In genomic region chr12:119402273-119402672, GRCm38 (mm10) we compare ENCODE assay signal across 20 mouse cellular contexts.
DNase-seq lines count a peak whose midpoint lies in the region; ATAC-seq and TF ChIP-seq lines count a peak whose summit lies in the region.
"Had no signal": no experiment of that assay in that cellular context is flagged by ENCODE, and none has a peak within 500 bp of the region (broad histone marks: within the 10 kb centered on the region; RNA-seq: fewer than 3 reads in every experiment).

No protein-coding gene starts in this region.

- no peaks in the 10 kb centered on the region for H3K4me1 ChIP-seq in liver, embryonic 13.5 days (replicated peaks)
- no peaks in the 10 kb centered on the region for H3K4me1 ChIP-seq in liver, postnatal 0 days (ENCODE audit: insufficient read depth)
- no peaks in the 10 kb centered on the region for H3K4me1 ChIP-seq in liver, embryonic 16.5 days (ENCODE audit: control insufficient read depth, low read depth, low read length)
- no peaks in the 10 kb centered on the region for H3K4me1 ChIP-seq in forebrain, embryonic 16.5 days (replicated peaks; ENCODE audit: control insufficient read depth, insufficient read depth, low read length)
- H3K4me1 ChIP-seq: embryonic facial prominence, embryonic 10.5 days; embryonic facial prominence, embryonic 12.5 days; forebrain, embryonic 13.5 days; forebrain, embryonic 15.5 days had no signal

- H3K9me3 ChIP-seq in liver, embryonic 13.5 days (replicated peaks): no peaks in the 10 kb centered on the region
- no peaks in the 10 kb centered on the region for H3K9me3 ChIP-seq in liver, postnatal 0 days (ENCODE audit: low read length)
- no peaks in the 10 kb centered on the region for H3K9me3 ChIP-seq in liver, embryonic 16.5 days (replicated peaks; ENCODE audit: control insufficient read depth, low read length)
- no peaks in the 10 kb centered on the region for H3K9me3 ChIP-seq in forebrain, embryonic 16.5 days (ENCODE audit: control insufficient read depth, low read length)
- H3K9me3 ChIP-seq: embryonic facial prominence, embryonic 10.5 days; embryonic facial prominence, embryonic 12.5 days; forebrain, embryonic 13.5 days; forebrain, embryonic 15.5 days had no signal

- peak; percentile 58; the same call in 1 of the 2 replicates for ATAC-seq in liver, embryonic 13.5 days (ENCODE audit: low read depth)
- no peak for ATAC-seq in liver, postnatal 0 days
- ATAC-seq in erythroblast, adult 5-6 weeks (replicated peaks; ENCODE audit: low FRiP score, poor library complexity, severe bottlenecking): peak; percentile 52; the same call in 1 of the 2 replicates
- 0 out of 2 replicates have a peak, but pooled peaks have one; percentile 32 for ATAC-seq in liver, embryonic 16.5 days (ENCODE audit: low read depth)
- peak; percentile 85 for ATAC-seq in megakaryocyte-erythroid progenitor cell, adult 5-6 weeks (replicated peaks; ENCODE audit: low FRiP score, low TSS enrichment, poor library complexity, severe bottlenecking)
- no peak for ATAC-seq in forebrain, embryonic 16.5 days
- ATAC-seq: forebrain, embryonic 13.5 days; forebrain, embryonic 15.5 days had no signal

- H3K27me3 ChIP-seq in liver, embryonic 13.5 days: no peaks in the 10 kb centered on the region
- H3K27me3 ChIP-seq in liver, postnatal 0 days (ENCODE audit: insufficient read depth, low read length): no peaks in the 10 kb centered on the region
- H3K27me3 ChIP-seq in liver, embryonic 16.5 days (ENCODE audit: control insufficient read depth, insufficient read depth, low read depth, low read length): no peaks in the 10 kb centered on the region
- H3K27me3 ChIP-seq in forebrain, embryonic 16.5 days (replicated peaks; ENCODE audit: control insufficient read depth, insufficient read depth, low read length): no peaks in the 10 kb centered on the region
- H3K27me3 ChIP-seq: embryonic facial prominence, embryonic 12.5 days; forebrain, embryonic 13.5 days; forebrain, embryonic 15.5 days had no signal

- no peak for TF ChIP-seq CTCF in liver, postnatal 0 days (IDR thresholded peaks at IDR 0.05; ENCODE audit: low read depth)

- no peak overlapping the region for H3K9ac ChIP-seq in liver, embryonic 13.5 days
- H3K9ac ChIP-seq in liver, postnatal 0 days (replicated peaks): no peak overlapping the region
- H3K9ac ChIP-seq in liver, embryonic 16.5 days (ENCODE audit: low read depth, low read length): no peak overlapping the region
- H3K9ac ChIP-seq in forebrain, embryonic 16.5 days (replicated peaks; ENCODE audit: low read depth, low read length): no peak overlapping the region
- H3K9ac ChIP-seq: embryonic facial prominence, embryonic 12.5 days; forebrain, embryonic 13.5 days; forebrain, embryonic 15.5 days had no signal

- no peak for TF ChIP-seq EP300 in liver, postnatal 0 days (IDR thresholded peaks at IDR 0.05; ENCODE audit: low read depth)

- no peaks in the 10 kb centered on the region for H3K36me3 ChIP-seq in liver, embryonic 13.5 days
- no peaks in the 10 kb centered on the region for H3K36me3 ChIP-seq in liver, postnatal 0 days (replicated peaks; ENCODE audit: insufficient read depth, low read length)
- H3K36me3 ChIP-seq in liver, embryonic 16.5 days (ENCODE audit: control insufficient read depth, insufficient read depth): no peaks in the 10 kb centered on the region
- H3K36me3 ChIP-seq in forebrain, embryonic 16.5 days (ENCODE audit: control insufficient read depth, insufficient read depth): no peaks in the 10 kb centered on the region
- H3K36me3 ChIP-seq: embryonic facial prominence, embryonic 10.5 days; embryonic facial prominence, embryonic 12.5 days; forebrain, embryonic 15.5 days had no signal

- DNase-seq in liver, embryonic 13.5 days: no peak
- no peak for DNase-seq in liver, postnatal 0 days
- DNase-seq in spleen, postnatal 10 days (ENCODE audit: low spot score in 2 of 2): no peak
- DNase-seq: adrenal gland, adult 2 months; adrenal gland, postnatal 10 days; adrenal gland, postnatal 25 days; cerebellum, adult 11 months; cerebellum, adult 18-20 months; cerebellum, adult 8-10 months; cerebellum, adult 9-11 months; cerebellum, postnatal 25 days had no signal

- 39% methylated on average over 1 of the region's 1 CpGs for WGBS in liver, embryonic 13.5 days (ENCODE audit: insufficient replicate concordance)
- WGBS in liver, postnatal 0 days (ENCODE audit: insufficient replicate concordance): 53% methylated on average over 1 of the region's 1 CpGs
- WGBS in liver, embryonic 16.5 days (ENCODE audit: insufficient replicate concordance): 44% methylated on average over 1 of the region's 1 CpGs
- whole genome bisulfite sequencing in forebrain, embryonic 16.5 days: 96% methylated on average over 1 of the region's 1 CpGs

- no peak overlapping the region for H3K4me3 ChIP-seq in liver, embryonic 13.5 days (replicated peaks)
- no peak overlapping the region for H3K4me3 ChIP-seq in liver, postnatal 0 days (ENCODE audit: low read depth, low read length)
- no peak overlapping the region for H3K4me3 ChIP-seq in liver, embryonic 16.5 days (ENCODE audit: low read depth, low read length)
- H3K4me3 ChIP-seq in forebrain, embryonic 16.5 days (replicated peaks; ENCODE audit: low read length): no peak overlapping the region
- H3K4me3 ChIP-seq: embryonic facial prominence, embryonic 10.5 days; embryonic facial prominence, embryonic 12.5 days; erythroblast, embryonic 14.5 days; forebrain, embryonic 13.5 days; forebrain, embryonic 15.5 days had no signal

- H3K27ac ChIP-seq in liver, embryonic 13.5 days: no peak overlapping the region
- no peak overlapping the region for H3K27ac ChIP-seq in liver, postnatal 0 days (ENCODE audit: low read depth)
- H3K27ac ChIP-seq in liver, embryonic 16.5 days (ENCODE audit: low read length): no peak overlapping the region
- no peak overlapping the region for H3K27ac ChIP-seq in forebrain, embryonic 16.5 days (ENCODE audit: low read length)
- H3K27ac ChIP-seq: embryonic facial prominence, embryonic 10.5 days; embryonic facial prominence, embryonic 12.5 days; forebrain, embryonic 13.5 days; forebrain, embryonic 15.5 days had no signal

- no peak overlapping the region for H3K4me2 ChIP-seq in liver, embryonic 13.5 days
- H3K4me2 ChIP-seq in liver, postnatal 0 days (ENCODE audit: low read depth, low read length): no peak overlapping the region
- H3K4me2 ChIP-seq in liver, embryonic 16.5 days (ENCODE audit: low read depth, low read length): no peak overlapping the region
- H3K4me2 ChIP-seq in forebrain, embryonic 16.5 days (ENCODE audit: low read length): no peak overlapping the region
- H3K4me2 ChIP-seq: embryonic facial prominence, embryonic 12.5 days; forebrain, embryonic 13.5 days; forebrain, embryonic 15.5 days had no signal

Comparison
In these comparisons a context has a peak if more than half of its experiments do, and no peak if none do; other contexts are left out.
1. ATAC-seq: peak in liver, embryonic 13.5 days (single experiment), erythroblast, adult 5-6 weeks (single experiment), liver, embryonic 16.5 days (single experiment) and megakaryocyte-erythroid progenitor cell, adult 5-6 weeks (single experiment); none in liver, postnatal 0 days (single experiment) and forebrain, embryonic 16.5 days (single experiment).